Mouse (Mus musculus) midbrain, embryonic 12.5 days (tissue): ENCODE data around the gene Zc3h4. TPM values are rescaled to one million over a fixed set of nuclear protein-coding genes. Genes with fewer than 3 reads are reported as not detected.
A peak's percentile ranks its signal among the peaks of the same experiment; 100 is the strongest.

ENCODE experiments used
- ATAC-seq: fragments of 200-750 bp; cut with Nextera tagmentation; 2 replicates; pipeline ENCODE4 v1.8.0; 2017; ENCODE audit warnings: low read depth, moderate TSS enrichment, moderate library complexity; ENCODE audit not compliant: low FRiP score
- H3K27ac ChIP-seq: fragments of 300-500 bp; sonication (generic); replicated peaks from 2 replicates; pipeline ENCODE4 v1.5.1; 2016; ENCODE audit warnings: mild to moderate bottlenecking
- H3K27me3 ChIP-seq: fragments of 300-500 bp; sonication (generic); 2 replicates; pipeline ENCODE4 v1.6.1; 2016; ENCODE audit warnings: mild to moderate bottlenecking
- H3K36me3 ChIP-seq: fragments of 300-500 bp; sonication (generic); 2 replicates; pipeline ENCODE4 v1.6.1; 2016
- H3K4me1 ChIP-seq: fragments of 300-500 bp; sonication (generic); 2 replicates; pipeline ENCODE4 v1.6.1; 2016
- H3K4me2 ChIP-seq: fragments of 300-500 bp; sonication (generic); replicated peaks from 2 replicates; pipeline ENCODE4 v1.6.1; 2016; ENCODE audit warnings: mild to moderate bottlenecking, moderate library complexity
- H3K4me3 ChIP-seq: fragments of 300-500 bp; sonication (generic); 2 replicates; pipeline ENCODE4 v1.5.1; 2016; ENCODE audit warnings: mild to moderate bottlenecking
- H3K9ac ChIP-seq: fragments of 300-500 bp; sonication (generic); replicated peaks from 2 replicates; pipeline ENCODE4 v1.6.1; 2016; ENCODE audit warnings: mild to moderate bottlenecking, moderate library complexity
- H3K9me3 ChIP-seq: fragments of 300-500 bp; sonication (generic); 2 replicates; pipeline ENCODE4 v1.6.1; 2016; ENCODE audit warnings: mild to moderate bottlenecking
- WGBS: fragments of 180-500 bp; shearing (Covaris S2); methylation state at CpG from one replicate; pipeline ENCODE4 v1.1.7; 2016; 5-methylcytosine and 5-hydroxymethylcytosine counted together
- polyA plus RNA-seq: library from polyadenylated mRNA; unstranded; fragments of >200 nt; fragmentation: Nextera tagmentation; extraction: Ambion mirVana; gene quantifications from 2 replicates; pipeline ENCODE4 v1.2.1, GENCODE M21; 2016

Gene Zc3h4
- polyA plus RNA-seq, 1 experiment from 2014 or later = 27.4 TPM

DNA sequence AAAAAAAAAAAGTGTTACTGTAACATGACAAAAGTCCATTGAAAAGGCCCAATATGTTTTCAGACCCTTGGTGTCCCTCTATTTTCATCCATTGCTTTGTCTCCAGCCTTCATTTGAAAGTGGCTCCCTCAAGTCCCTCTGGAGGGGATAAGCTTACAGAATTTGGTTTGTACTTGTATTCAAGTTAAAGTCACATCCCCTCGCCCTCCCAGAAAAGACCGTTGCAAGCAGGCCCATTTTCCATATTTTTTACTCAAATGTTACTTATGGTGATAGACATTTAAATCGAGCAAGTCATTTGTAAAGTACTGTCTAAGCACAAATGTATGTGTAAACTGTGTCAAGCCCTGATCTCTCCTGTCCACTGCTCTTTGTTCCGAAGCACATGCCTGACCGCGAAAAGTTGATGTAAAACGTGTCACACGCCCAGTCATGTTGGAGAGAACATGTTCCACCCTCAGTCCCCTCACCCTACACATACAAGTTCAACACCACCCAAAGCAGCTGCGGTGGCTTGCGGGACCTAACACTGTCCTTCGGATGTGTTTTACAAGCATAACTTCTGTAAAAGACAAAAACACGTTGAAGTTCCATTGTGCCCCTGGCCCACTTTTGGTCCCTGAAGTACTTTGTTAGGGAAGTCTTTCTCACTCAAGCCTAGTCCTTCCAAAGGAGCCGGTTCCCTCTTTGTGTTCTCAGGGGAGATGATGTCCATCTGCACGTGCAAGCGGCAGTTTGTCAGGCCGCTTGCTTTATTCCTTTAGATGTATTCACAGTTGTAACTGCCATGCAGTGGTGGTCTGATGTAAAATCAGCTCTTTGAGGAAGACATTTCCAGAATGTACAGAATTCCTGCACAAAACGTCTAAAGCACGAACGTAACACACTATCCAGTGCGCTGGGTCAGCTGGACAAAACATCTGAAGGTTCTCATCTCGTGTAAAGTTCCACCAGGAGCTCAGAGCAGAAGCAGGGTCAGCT is 2.5 kb downstream of the Zc3h4 start:
- Histone ChIP-seq H3K4me1 (peaks cover 40% of the 10 kb centered on the region), H3K9me3 (no peaks in the 10 kb centered on the region), H3K9ac (peak overlapping the region; percentile 100), H3K27ac (peak overlapping the region; percentile 100), H3K4me2 (peak overlapping the region; percentile 82), H3K36me3 (0 out of 2 replicates have a peak, but pooled peaks cover 6% of the 10 kb centered on the region), H3K27me3 (no peaks in the 10 kb centered on the region), H3K4me3 (peak overlapping the region; percentile 92)
- WGBS = 31% methylated on average over 21 of the region's 21 CpGs
- no peak for ATAC-seq

DNA sequence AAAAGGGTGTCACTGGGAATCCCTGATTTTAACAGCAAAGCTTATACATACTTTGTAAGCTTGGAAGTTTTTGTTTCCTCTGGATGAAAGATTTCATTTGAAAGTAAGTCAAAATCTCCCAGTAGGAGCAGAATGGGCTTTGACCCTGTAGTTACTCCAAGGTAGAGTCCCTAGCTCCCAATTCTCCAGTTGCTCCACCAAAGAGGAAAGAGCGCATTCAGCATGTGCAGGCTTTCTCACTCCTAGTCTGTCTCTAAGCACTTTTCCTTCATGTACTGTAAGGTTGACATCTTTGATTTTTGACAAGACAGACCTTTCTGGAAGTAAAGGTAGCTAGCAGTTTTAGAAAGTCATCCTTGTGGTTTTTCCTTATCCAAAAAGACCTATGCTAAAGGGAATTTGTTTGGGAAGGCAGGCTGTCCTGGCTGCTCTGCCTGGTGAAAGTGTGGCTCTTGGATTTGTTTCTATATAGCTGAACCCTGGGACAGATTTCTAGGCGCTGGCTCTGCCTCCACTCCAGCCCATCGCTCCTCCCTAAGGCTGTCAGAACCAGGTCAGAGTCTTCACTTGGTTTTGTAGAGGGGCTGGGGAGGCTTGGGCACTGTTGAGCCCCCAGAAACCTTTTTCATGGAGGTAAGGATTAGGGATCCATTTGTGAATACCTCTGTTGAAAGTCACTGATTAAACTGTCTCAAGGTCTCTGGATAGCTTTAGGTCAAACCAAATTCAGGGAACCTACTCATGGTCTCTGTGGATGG is 3.8 kb downstream of the Zc3h4 start:
- Histone ChIP-seq H3K36me3 (0 out of 2 replicates have a peak, but pooled peaks cover 7% of the 10 kb centered on the region), H3K4me2 (peak overlapping the region; percentile 13; the same call in 1 of the 2 replicates), H3K9me3 (no peaks in the 10 kb centered on the region), H3K4me1 (peaks cover 32% of the 10 kb centered on the region), H3K9ac (peak overlapping the region; percentile 25), H3K27me3 (no peaks in the 10 kb centered on the region), H3K27ac (0 out of 2 replicates have a peak overlapping the region, but pooled peaks have one; percentile 60), H3K4me3 (no peak overlapping the region)
- WGBS = 79% methylated on average over 3 of the region's 3 CpGs
- ATAC-seq = no peak

DNA sequence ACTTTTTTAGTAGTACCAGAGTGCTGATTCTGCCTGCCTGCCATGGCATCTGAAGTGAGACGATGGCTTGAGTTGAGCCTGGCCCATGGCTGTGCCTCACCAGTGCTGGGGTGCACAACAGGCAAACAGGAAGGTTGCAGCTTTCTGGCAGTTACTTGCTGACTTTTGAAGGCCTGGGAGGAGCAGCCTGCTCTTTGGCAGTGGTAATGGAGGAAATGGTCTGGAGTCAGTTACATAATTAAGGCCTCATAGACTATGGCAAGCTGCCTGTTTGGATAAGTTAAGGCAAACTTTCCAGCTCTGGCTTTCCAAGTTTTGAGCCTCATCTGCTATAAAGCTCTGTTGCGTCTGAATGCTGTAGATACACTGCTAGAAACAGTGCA is 4.4 kb downstream of the Zc3h4 start:
- Histone ChIP-seq H3K4me3 (no peak overlapping the region), H3K9ac (peak overlapping the region; percentile 25; the same call in 1 of the 2 replicates), H3K4me2 (0 out of 2 replicates have a peak overlapping the region, but pooled peaks have one; percentile 16), H3K27me3 (no peaks in the 10 kb centered on the region), H3K36me3 (0 out of 2 replicates have a peak, but pooled peaks cover 7% of the 10 kb centered on the region), H3K9me3 (no peaks in the 10 kb centered on the region), H3K4me1 (peaks cover 32% of the 10 kb centered on the region), H3K27ac (peak overlapping the region; percentile 60; the same call in 1 of the 2 replicates)
- 86% methylated on average over 2 of the region's 2 CpGs for WGBS
- ATAC-seq = no peak

- H3K4me3 ChIP-seq = no peak overlapping the region
- H3K9me3 ChIP-seq = no peaks in the 10 kb centered on the region
- H3K36me3 ChIP-seq = 0 out of 2 replicates have a peak, but pooled peaks cover 7% of the 10 kb centered on the region
- H3K27me3 ChIP-seq = no peaks in the 10 kb centered on the region
- WGBS = 73% methylated on average over 11 of the region's 11 CpGs
- ATAC-seq = no peak
- peak overlapping the region; percentile 16 for H3K4me2 ChIP-seq
- H3K4me1 ChIP-seq = peaks cover 32% of the 10 kb centered on the region
- 0 out of 2 replicates have a peak overlapping the region, but pooled peaks have one; percentile 25 for H3K9ac ChIP-seq
- H3K27ac ChIP-seq = peak overlapping the region; percentile 60
Observed at GRCm38 (mm10) chr7:16405516-16406351, 5.0 kb downstream of the Zc3h4 start.

DNA sequence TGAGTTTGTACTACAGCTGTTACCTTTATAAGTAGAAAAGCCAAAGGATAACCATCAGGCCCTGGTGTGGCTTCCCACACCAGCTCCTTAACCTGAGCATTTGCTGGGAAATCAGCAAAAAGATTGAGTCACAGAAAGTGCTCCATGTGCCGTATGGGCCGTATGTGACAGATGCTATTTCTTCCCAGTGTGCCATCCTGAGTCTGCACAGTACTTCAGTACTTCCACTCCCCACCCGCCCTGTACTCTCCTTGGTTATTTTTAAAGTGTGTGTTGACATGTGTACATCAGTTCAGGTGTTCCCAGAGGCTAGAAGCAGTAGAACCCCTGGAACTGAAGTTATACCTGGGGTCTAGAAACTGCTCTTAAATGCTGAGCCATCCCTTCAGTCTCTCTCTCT is 6.3 kb downstream of the Zc3h4 start:
- Histone ChIP-seq H3K9ac (no peak overlapping the region), H3K27me3 (no peaks in the 10 kb centered on the region), H3K4me2 (no peak overlapping the region), H3K4me1 (peaks cover 34% of the 10 kb centered on the region), H3K36me3 (0 out of 2 replicates have a peak, but pooled peaks cover 7% of the 10 kb centered on the region), H3K4me3 (no peak overlapping the region), H3K27ac (no peak overlapping the region), H3K9me3 (no peaks in the 10 kb centered on the region)
- WGBS = 93% methylated on average over 3 of the region's 3 CpGs
- no peak for ATAC-seq

DNA sequence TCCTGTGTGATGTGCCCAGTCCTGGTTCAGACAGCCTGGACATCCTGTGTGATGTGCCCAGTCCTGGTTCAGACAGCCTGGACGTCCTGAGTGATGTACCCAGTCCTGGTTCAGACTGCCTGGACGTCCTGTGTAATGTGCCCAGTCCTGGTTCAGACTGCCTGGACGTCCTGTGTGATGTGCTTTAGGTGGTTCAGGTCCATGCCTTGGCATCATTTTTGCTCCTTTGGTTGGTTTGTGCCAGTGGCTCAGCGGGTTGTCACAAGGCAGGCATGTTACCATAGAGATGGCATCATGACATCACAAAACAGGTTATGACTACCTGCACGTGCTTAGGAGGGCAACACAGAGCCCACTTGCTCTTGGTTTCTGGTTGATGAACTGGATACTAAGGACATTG is 10.4 kb downstream of the Zc3h4 start:
- peaks cover 27% of the 10 kb centered on the region for H3K4me1 ChIP-seq
- ATAC-seq = no peak
- H3K4me3 ChIP-seq = no peak overlapping the region
- H3K36me3 ChIP-seq = peaks cover 17% of the 10 kb centered on the region
- H3K9me3 ChIP-seq = no peaks in the 10 kb centered on the region
- H3K9ac ChIP-seq = no peak overlapping the region
- no peak overlapping the region for H3K4me2 ChIP-seq
- 91% methylated on average over 5 of the region's 5 CpGs for WGBS
- H3K27me3 ChIP-seq = no peaks in the 10 kb centered on the region
- 0 out of 2 replicates have a peak overlapping the region, but pooled peaks have one; percentile 8 for H3K27ac ChIP-seq

- H3K4me2 ChIP-seq = no peak overlapping the region
- H3K9ac ChIP-seq = no peak overlapping the region
- 88% methylated on average over 8 of the region's 8 CpGs for WGBS
Observed at GRCm38 (mm10) chr7:16412220-16412896, 11.6 kb downstream of the Zc3h4 start.

GRCm38 (mm10) chr7:16412930-16413329 is 12.2 kb downstream of the Zc3h4 start:
- peaks cover 32% of the 10 kb centered on the region for H3K36me3 ChIP-seq
- H3K9ac ChIP-seq = no peak overlapping the region
- WGBS = 29% methylated on average over 2 of the region's 2 CpGs
- ATAC-seq = no peak
- peak overlapping the region; percentile 72 for H3K27ac ChIP-seq
- H3K4me3 ChIP-seq = no peak overlapping the region
- peaks cover 24% of the 10 kb centered on the region for H3K4me1 ChIP-seq
- no peaks in the 10 kb centered on the region for H3K27me3 ChIP-seq
- H3K4me2 ChIP-seq = no peak overlapping the region
- H3K9me3 ChIP-seq = no peaks in the 10 kb centered on the region

More at GRCm38 (mm10) chr7:16412220-16412896, 11.6 kb downstream of the Zc3h4 start:
- peaks cover 29% of the 10 kb centered on the region for H3K36me3 ChIP-seq
- peaks cover 24% of the 10 kb centered on the region for H3K4me1 ChIP-seq
- ATAC-seq = no peak
- H3K27me3 ChIP-seq = no peaks in the 10 kb centered on the region
- H3K27ac ChIP-seq = peak overlapping the region; percentile 72
- no peaks in the 10 kb centered on the region for H3K9me3 ChIP-seq
- H3K4me3 ChIP-seq = no peak overlapping the region

DNA sequence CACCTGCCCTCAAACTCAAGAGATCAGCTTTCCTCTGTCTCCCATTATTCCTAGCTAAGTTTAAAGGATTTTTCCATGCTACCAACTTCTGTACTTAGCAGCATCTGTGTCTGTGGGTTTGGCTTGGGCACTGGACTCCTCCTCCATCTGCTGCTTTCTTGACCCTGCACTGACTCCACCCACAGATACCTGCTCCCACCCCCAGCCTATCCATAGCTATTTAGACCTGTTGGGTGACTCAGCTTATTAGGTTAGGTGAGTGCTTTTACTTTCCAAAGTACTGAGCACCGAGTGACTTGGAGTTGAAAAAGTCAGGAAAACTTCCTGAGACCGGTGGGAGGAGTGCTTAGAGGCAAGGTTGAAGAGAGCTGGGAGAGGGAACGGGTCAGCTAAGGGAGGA is 14.7 kb downstream of the Zc3h4 start:
- Histone ChIP-seq H3K4me1 (peaks cover 24% of the 10 kb centered on the region), H3K9ac (no peak overlapping the region), H3K4me3 (no peak overlapping the region), H3K36me3 (peaks cover 53% of the 10 kb centered on the region), H3K9me3 (no peaks in the 10 kb centered on the region), H3K27me3 (no peaks in the 10 kb centered on the region), H3K4me2 (no peak overlapping the region), H3K27ac (0 out of 2 replicates have a peak overlapping the region, but pooled peaks have one; percentile 36)
- WGBS = 82% methylated on average over 3 of the region's 3 CpGs
- ATAC-seq = no peak

- Histone ChIP-seq H3K4me2 (no peak overlapping the region), H3K9ac (no peak overlapping the region), H3K36me3 (peaks cover 71% of the 10 kb centered on the region), H3K27ac (no peak overlapping the region), H3K9me3 (no peaks in the 10 kb centered on the region), H3K4me1 (peaks cover 18% of the 10 kb centered on the region), H3K4me3 (no peak overlapping the region), H3K27me3 (no peaks in the 10 kb centered on the region)
- WGBS = 96% methylated on average over 10 of the region's 10 CpGs
- no peak for ATAC-seq
Observed at GRCm38 (mm10) chr7:16417141-16417771, 16.5 kb downstream of the Zc3h4 start.
